Mouse (Mus musculus): ENCODE measurements around the gene Fezf2. TPM values are rescaled to one million over a fixed set of nuclear protein-coding genes. Genes with fewer than 3 reads are reported as not detected.

Fezf2 gene
- polyA plus RNA-seq (2012; rRNA removed), result not detected in 2 replicates

DNA sequence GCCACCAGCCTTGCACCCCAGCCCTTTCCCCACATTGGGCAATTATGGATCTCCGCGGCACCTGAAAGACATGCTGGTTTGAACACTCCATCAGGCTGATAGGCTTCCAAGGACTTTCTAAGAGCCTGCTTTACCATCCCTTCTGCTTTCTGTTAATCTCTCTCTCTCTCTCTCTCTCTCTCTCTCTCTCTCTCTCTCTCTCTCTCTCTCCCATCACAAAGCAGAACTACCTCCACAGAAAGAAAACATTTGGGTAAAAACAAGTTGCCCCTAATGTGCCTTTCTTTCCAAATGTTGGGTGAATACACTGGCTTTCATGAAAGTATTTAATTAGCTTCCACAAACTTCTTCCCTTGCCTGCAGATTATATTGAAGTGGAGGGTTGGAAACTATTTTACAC, at the start of gene Fezf2:
Fezf2 (minus strand) TSS at position 101 of the 400 bp plus-strand sequence.
- no peak within 1 kb of the TSS for H3K4me3 ChIP-seq (replicated peaks; ENCODE audit: extremely low read depth, low read depth, low read length)
- DNase-seq, result no peak
- TF ChIP-seq CTCF (IDR thresholded peaks at IDR 0.05; ENCODE audit: insufficient read depth, low read length) (no peak), POLR2A (IDR thresholded peaks at IDR 0.05; ENCODE audit: borderline replicate concordance, extremely low read depth, low read depth, low read length) (no peak)
- no peaks in the 10 kb centered on the region for H3K4me1 ChIP-seq (ENCODE audit: control insufficient read depth, insufficient read depth, low read length)
- 8% methylated on average over 2 of the region's 2 CpGs for WGBS

DNA sequence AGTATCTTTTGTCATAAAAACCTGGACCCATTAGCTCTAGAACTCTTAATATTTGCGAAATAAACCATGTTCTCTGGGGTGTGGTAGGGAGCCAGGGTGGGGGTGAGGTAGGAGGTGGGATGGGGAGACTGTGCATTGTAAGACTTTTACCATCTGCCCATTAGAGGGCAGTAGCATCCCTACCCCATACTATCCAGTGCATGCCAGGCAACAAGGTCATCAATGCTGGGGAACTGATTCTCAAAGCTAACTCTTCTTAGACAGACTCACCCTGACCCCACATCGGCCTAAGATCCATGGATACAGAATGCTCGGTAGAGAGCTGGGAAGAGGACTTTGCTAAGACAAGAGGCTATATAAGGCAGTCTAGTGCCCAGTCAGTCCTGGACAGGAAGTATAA, 49.6 kb upstream of the Fezf2 start:
- no peak for DNase-seq
- no peak for TF ChIP-seq CTCF (IDR thresholded peaks at IDR 0.05; ENCODE audit: insufficient read depth, low read length)
- TF ChIP-seq POLR2A (IDR thresholded peaks at IDR 0.05; ENCODE audit: borderline replicate concordance, extremely low read depth, low read depth, low read length), result no peak
- Histone ChIP-seq H3K4me1 (ENCODE audit: control insufficient read depth, insufficient read depth, low read length) (no peaks in the 10 kb centered on the region), H3K4me3 (replicated peaks; ENCODE audit: extremely low read depth, low read depth, low read length) (no peak overlapping the region)
- WGBS, result 57% methylated on average over 3 of the region's 3 CpGs

DNA sequence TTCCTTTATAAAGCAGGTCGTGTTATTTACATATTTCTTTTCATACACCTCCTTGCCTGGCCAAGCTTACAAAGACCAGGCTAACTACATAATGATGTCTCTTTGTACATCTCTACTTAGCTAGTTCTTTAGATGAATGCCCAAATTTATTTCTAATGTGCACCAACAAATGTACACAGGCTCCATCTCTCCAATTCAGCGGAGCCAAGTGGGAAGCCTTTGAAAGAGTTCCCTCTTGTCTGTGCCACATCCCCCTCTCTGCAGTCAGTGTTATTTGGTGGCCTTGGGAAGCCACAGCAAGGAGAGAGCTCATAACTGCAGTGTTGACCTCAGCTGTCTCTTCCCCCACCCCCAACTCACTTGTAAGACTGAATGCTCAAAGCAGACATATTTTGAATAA, 46.3 kb upstream of the Fezf2 start:
- no peak for TF ChIP-seq CTCF (IDR thresholded peaks at IDR 0.05; ENCODE audit: insufficient read depth, low read length)
- no peak for TF ChIP-seq POLR2A (IDR thresholded peaks at IDR 0.05; ENCODE audit: borderline replicate concordance, extremely low read depth, low read depth, low read length)
- WGBS, result 71% methylated on average over 2 of the region's 2 CpGs
- H3K4me1 ChIP-seq (ENCODE audit: control insufficient read depth, insufficient read depth, low read length), result no peaks in the 10 kb centered on the region
- DNase-seq, result no peak
- H3K4me3 ChIP-seq (replicated peaks; ENCODE audit: extremely low read depth, low read depth, low read length), result no peak overlapping the region

DNA sequence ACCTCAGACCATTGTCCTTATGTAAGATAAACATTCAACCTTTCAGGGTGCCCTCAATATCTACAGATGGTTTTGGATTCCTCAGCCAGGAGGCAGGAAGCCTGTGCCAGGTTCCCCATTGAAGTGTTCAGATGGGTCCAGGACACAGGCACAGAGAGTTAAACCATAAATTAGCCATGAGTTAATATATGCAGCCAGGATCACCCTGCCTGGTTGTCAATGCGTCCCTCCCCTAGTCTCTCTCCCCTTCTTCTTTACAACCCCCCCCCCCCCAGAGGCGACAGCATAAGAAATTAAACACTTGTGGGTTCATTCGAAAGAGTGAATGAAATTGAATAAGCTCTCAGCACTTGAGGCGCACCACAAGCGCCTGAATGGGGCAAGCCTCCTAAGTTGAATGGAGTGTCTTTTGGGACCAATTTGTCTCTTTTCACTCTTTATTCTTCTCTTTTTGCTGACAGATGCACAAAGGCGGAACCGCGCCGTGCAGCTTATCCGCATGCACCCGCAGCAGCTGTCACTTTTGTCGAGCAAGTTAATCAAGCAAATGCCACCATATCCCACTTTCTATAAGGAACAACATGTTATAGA, 45.4 kb upstream of the Fezf2 start:
- 58% methylated on average over 12 of the region's 12 CpGs for WGBS
- H3K4me3 ChIP-seq (replicated peaks; ENCODE audit: extremely low read depth, low read depth, low read length), result no peak overlapping the region
- TF ChIP-seq POLR2A (IDR thresholded peaks at IDR 0.05; ENCODE audit: borderline replicate concordance, extremely low read depth, low read depth, low read length) (no peak), CTCF (IDR thresholded peaks at IDR 0.05; ENCODE audit: insufficient read depth, low read length) (no peak)
- H3K4me1 ChIP-seq (ENCODE audit: control insufficient read depth, insufficient read depth, low read length), result no peaks in the 10 kb centered on the region
- DNase-seq, result no peak

DNA sequence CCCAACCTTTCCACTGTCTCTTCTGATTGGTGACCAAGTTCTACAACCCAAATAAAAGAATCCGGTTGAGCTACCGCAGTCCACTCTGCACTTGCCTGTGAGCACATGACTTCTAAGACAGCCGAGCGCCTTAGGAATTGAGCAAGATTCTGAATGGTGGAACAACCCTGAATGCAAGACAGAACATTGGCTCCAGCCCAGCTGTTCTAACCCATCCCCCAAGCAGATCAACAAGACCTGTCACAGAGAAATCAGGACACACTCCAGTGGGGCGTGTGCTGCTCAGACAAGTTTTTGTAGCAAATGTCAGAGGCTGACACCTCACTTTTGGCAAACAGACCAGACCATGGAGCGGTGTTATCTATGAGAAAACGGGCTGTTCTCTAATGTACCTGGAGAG, 43.2 kb upstream of the Fezf2 start:
- no peak overlapping the region for H3K4me3 ChIP-seq (replicated peaks; ENCODE audit: extremely low read depth, low read depth, low read length)
- no peak for TF ChIP-seq CTCF (IDR thresholded peaks at IDR 0.05; ENCODE audit: insufficient read depth, low read length)
- TF ChIP-seq POLR2A (IDR thresholded peaks at IDR 0.05; ENCODE audit: borderline replicate concordance, extremely low read depth, low read depth, low read length), result no peak
- WGBS, result 56% methylated on average over 7 of the region's 7 CpGs
- H3K4me1 ChIP-seq (ENCODE audit: control insufficient read depth, insufficient read depth, low read length), result no peaks in the 10 kb centered on the region
- DNase-seq, result no peak

DNA sequence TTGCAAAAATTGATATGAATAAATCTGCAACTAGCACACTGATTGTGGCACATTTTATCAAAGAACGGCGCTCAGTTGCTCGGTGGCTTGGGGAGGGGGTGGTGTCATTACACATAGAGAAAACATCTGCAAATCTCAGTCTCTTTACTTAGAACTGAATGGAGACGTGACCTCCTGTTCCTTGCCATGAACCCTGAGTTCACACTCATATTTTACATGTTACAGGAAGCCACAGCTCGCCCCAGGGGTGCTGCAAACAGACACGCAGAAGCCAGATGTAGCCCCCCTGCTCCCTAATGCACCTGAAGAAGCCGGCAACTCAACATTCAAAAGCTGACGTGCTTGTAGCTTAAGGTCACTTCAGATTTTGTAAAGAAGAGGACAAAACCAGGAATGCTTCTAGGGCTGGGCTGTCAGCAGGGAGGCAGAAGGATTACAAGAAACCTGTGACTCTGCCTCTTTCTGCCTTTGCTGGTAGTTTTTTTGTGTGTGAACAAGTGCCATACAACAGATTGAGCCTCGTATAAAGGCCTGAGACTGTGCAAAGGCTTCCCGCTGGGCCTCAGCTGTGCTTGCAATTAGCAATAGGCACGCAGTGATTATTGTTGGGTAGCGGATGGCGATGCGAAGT, 40.9 kb upstream of the Fezf2 start:
- H3K4me1 ChIP-seq (ENCODE audit: control insufficient read depth, insufficient read depth, low read length), result no peaks in the 10 kb centered on the region
- no peak for DNase-seq
- H3K4me3 ChIP-seq (replicated peaks; ENCODE audit: extremely low read depth, low read depth, low read length), result no peak overlapping the region
- WGBS, result 52% methylated on average over 14 of the region's 14 CpGs
- TF ChIP-seq CTCF (IDR thresholded peaks at IDR 0.05; ENCODE audit: insufficient read depth, low read length) (no peak), POLR2A (IDR thresholded peaks at IDR 0.05; ENCODE audit: borderline replicate concordance, extremely low read depth, low read depth, low read length) (no peak)

DNA sequence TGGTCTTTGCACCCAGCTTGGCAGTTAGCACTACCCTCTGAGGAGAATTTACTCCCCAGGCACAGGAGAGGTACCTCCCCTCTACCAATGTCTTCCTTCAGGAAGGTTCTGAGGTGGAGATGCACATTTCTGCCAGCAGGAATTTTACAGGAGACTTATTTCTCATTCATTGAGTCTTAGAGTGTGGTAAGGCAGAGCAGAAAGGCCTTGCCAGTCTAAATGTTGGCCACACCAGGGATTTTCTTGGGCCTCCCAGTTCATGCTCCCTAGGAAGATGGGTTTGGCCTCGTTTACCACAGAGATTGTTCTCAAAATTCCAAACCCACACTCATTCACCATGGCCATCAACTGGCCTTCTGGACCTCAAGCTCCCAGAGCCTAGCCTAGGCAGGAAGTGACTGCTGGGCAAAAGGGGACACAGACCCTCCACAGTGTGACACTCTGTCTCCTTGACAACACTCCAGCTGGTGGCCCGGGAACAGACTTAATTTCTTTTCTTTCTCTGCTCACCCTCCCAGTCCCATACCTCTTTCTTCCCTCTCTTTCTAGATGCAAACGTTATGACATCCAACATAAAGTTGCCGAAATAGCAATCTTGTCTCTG, 40.3 kb upstream of the Fezf2 start:
- DNase-seq, result no peak
- WGBS, result 38% methylated on average over 4 of the region's 4 CpGs
- no peak for TF ChIP-seq CTCF (IDR thresholded peaks at IDR 0.05; ENCODE audit: insufficient read depth, low read length)
- no peak for TF ChIP-seq POLR2A (IDR thresholded peaks at IDR 0.05; ENCODE audit: borderline replicate concordance, extremely low read depth, low read depth, low read length)
- Histone ChIP-seq H3K4me1 (ENCODE audit: control insufficient read depth, insufficient read depth, low read length) (no peaks in the 10 kb centered on the region), H3K4me3 (replicated peaks; ENCODE audit: extremely low read depth, low read depth, low read length) (no peak overlapping the region)

DNA sequence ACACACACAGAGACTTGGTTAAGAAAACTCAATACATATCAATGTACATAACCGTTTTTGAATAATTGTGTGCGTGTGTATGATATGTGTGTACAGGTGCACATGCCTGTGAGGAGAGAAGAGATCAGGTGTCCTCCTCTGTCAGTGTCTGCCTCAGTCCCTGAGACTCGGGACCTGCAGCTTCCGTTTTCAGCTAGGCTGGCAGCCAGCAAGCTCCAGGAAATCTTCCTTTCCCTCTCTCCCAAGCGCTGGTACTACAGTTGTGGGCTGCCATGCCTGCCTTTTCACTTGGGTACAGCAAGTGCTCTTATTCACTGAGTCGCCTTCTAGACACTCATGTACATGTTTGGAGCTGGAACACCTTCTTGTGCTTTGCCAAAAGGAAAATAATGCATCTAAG, 39.2 kb upstream of the Fezf2 start:
- Histone ChIP-seq H3K4me1 (ENCODE audit: control insufficient read depth, insufficient read depth, low read length) (no peaks in the 10 kb centered on the region), H3K4me3 (replicated peaks; ENCODE audit: extremely low read depth, low read depth, low read length) (no peak overlapping the region)
- TF ChIP-seq POLR2A (IDR thresholded peaks at IDR 0.05; ENCODE audit: borderline replicate concordance, extremely low read depth, low read depth, low read length) (no peak), CTCF (IDR thresholded peaks at IDR 0.05; ENCODE audit: insufficient read depth, low read length) (no peak)
- DNase-seq, result no peak
- 59% methylated on average over 6 of the region's 6 CpGs for WGBS

DNA sequence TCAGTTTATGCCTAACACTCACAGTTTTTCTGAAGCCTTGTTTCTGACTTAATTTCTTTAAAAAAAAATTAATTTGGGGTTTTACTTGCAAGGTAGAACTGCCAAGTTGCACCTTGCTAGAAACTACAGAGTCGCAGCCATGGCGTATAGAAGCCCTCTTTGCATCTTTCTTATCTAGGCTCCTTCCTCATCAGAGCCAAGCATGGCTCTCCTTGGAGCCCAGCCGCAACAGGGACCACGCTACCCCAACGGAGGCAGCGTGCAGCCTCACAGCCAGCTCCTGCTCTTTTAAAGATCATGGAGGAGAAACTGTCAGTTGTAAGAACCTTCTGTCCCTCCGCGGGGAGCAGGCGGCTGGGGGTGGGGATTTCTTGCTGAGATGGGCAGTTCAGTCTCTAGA, 29.9 kb upstream of the Fezf2 start:
- TF ChIP-seq POLR2A (IDR thresholded peaks at IDR 0.05; ENCODE audit: borderline replicate concordance, extremely low read depth, low read depth, low read length) (no peak), CTCF (IDR thresholded peaks at IDR 0.05; ENCODE audit: insufficient read depth, low read length) (no peak)
- no peak for DNase-seq
- WGBS, result 27% methylated on average over 9 of the region's 9 CpGs
- no peaks in the 10 kb centered on the region for H3K4me1 ChIP-seq (ENCODE audit: control insufficient read depth, insufficient read depth, low read length)
- no peak overlapping the region for H3K4me3 ChIP-seq (replicated peaks; ENCODE audit: extremely low read depth, low read depth, low read length)

DNA sequence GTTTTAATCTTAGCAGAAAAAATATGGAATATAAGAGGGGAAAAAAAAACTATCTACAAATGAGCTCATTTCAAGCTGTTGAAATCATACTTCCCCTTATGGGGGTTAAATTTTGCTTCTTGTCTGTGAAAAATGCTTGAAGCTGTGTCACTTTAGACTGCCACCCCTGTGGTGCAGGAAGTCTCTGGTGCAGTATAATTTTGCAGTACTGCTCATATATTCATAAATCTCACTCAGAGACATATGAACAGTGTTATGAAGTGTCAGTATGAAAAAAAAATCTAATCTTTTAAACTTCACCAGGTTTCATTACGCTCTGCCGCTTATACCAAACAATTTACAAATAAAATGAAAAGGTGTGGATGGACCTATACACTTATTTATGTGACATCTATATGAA, 29.3 kb upstream of the Fezf2 start:
- Histone ChIP-seq H3K4me3 (replicated peaks; ENCODE audit: extremely low read depth, low read depth, low read length) (no peak overlapping the region), H3K4me1 (ENCODE audit: control insufficient read depth, insufficient read depth, low read length) (no peaks in the 10 kb centered on the region)
- DNase-seq, result no peak
- no peak for TF ChIP-seq POLR2A (IDR thresholded peaks at IDR 0.05; ENCODE audit: borderline replicate concordance, extremely low read depth, low read depth, low read length)
- no peak for TF ChIP-seq CTCF (IDR thresholded peaks at IDR 0.05; ENCODE audit: insufficient read depth, low read length)
- 86% methylated on average over 2 of the region's 2 CpGs for WGBS
